Mouse (Mus musculus): ENCODE data around the gene Mtmr4.

Gene Mtmr4

DNA sequence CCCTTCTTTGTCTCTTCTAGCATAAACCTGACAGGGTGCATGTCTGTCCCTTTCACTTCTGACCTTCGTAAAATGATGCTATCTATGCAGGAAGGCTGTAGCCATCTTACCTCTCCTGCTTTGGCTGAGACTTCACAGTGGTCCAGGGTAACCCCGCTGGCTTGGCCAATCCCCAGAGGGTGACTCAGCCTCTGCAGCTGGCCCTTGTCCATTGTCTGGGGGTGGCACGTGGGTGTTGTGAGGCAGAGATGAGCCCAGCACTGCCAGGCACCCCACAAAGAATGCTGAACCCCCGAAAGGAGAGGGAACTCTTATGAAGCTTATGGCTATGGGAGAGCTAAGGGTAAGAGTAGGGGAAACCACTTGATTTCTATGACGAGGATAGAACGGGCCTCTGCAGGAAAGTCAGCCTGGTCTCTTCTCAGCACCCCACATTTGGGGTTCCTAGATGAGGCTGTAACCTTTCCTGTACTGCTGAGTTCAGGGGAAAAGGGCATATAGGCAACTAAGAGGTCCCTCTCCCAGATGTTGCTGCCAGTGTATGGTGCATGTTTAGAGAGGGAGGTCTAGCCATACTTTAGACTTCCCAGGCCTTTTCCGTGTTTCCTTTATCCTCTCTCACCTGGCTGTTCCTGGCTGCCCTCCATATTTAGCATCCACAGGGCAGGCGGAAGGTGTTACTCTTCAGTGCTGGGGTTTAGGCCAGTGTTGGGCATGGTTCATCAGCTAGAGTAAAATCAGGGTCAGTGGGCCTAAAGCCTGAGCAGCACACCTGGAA is 9.8 kb upstream of the Mtmr4 start:
- DNase-seq: no peak

DNA sequence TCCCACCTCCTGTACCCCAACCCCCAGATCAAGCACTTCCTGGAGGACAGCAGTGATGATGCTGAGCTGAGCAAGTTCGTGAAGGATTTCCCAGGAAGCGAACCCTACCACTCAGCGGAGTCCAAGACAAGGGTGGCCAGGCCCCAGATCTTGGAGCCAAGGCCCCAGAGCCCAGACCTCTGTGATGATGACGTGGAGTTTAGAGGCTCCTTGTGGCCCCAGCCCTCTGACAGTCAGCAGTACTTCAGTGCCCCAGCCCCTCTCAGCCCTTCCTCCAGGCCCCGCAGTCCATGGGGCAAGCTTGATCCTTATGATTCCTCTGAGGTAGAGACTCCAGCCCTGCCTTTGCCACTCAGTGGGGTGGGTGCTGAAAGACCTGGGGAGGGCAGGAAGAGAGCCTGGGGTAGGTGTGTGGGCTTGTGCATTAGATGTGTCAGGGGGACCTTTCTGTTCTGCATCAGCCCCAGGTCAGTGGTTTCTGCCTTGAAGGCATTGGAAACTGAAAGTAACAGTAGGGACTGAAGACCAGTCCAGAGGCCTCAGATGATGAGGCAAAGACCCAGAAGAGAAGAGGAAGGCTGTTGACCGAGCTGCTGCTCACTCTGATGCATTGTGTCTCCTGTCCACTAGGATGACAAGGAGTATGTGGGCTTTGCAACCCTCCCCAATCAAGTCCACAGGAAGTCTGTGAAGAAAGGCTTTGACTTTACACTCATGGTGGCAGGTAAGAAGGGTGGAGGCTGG is 8.5 kb upstream of the Mtmr4 start:
- DNase-seq: no peak

DNA sequence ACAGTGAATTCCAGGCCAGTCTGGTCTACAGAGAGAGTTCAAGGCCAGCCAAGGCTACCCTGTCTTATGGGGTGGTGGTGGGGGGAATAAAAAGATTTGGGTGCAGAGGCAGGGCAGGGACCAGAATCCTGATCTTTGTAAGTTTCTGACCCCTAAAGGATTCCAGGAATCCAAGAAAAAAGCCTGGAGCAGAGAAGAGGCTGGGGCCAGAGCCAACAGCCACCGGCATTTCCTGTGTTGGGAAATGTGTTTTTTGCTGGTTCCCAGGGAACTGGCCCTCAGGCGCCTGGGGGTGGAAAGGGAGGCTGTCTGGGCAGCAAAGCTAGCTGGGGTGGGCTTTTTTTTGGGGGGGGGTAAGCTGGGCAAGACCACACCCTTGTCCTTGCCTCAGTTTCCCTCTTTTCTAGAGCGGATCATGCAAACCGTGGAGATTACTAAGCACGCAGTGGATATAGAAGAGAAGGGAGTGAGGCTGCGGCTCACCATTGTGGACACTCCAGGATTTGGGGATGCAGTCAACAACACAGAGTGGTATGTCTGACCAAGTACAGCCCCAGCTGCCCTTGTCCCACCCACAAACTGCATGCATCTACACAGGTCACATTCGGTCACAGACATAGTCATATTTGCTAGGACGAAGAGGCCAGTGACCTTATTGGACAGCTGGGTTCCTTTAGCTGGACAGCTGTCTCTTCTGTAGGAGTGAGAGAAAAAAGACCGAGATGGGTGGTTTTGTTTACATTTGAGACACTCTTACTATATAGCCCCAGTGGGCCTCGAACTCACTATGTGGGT is 7.1 kb upstream of the Mtmr4 start:
- no peak for DNase-seq

DNA sequence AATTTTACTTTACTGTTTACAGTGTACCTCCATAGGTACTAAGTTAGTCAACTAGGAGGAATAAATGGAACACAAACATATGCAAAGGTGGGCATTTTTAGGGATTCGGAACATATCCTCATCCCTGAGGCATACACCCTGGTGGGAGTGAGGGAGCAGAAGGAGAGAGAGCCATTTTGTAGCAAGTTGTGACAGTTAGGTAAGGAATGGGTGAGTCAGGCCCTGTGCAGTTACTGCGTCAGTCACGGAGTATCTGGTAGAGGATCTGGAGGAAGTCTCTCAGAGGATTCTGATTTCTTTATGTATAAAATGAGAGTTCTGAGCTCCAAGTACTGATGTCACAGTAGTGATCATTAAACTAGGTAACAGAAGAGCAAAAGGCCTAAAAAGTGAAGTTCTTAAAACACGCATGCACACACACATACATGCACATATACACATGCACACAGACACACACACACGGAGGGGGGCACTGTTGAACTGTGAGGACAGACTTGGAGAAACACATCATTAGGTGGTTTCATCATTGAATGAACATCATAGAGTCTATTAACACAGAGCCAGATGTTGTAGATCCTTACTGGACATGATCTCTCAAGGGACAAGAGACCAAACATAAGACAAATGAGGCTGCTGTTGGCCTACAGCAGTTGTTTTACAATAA is 4.6 kb upstream of the Mtmr4 start:
- DNase-seq: no peak

DNA sequence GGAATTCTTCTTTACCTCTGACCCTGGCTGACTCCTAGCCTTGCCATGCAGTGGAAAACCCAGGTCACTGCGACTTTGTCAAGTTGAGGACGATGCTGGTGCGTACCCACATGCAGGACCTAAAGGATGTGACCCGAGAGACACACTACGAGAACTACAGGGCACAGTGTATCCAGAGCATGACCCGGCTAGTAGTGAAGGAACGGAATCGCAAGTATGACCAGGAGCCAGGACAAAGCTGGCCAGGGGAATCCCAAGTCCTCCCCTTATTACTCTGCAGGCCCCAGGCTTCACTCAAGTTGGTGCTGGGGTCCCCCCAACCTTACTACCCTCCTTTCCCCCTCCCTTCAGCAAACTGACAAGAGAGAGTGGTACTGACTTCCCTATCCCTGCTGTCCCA is 2.4 kb upstream of the Mtmr4 start:
- DNase-seq: no peak

DNA sequence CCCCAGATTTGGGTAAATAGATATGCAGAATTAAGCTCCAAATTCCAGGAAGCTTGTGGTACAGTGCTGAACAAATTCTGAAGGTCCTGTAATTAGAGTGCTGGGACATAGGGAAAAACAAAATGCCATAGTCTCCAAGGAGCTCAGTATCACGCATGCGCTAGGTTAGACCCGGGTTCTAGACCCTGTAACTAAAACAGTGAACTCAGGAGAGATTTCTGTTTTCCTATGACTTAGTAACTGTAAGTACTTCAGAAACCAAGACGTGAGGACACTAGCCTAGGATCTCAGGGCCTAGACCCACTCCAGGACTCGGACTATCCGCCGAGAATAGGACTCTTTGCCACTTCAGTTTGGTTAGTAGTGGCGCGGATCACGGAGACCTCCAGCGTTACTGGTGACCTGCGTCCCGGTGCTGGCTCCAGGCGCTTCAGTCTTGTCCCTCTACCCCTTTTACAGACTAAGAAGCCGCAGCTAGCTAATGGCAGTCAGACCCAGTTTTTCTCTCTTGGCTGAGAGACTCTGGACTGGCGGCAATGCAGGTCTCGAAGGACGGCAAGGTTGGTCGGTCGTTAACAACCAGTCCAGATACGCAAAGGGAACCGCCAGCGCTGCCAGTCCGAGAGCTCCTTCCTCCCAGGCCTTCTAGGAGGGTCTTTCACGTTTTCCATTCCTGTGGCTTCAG is 979 bp upstream of the Mtmr4 start:
- DNase-seq: peak; percentile 34

DNA sequence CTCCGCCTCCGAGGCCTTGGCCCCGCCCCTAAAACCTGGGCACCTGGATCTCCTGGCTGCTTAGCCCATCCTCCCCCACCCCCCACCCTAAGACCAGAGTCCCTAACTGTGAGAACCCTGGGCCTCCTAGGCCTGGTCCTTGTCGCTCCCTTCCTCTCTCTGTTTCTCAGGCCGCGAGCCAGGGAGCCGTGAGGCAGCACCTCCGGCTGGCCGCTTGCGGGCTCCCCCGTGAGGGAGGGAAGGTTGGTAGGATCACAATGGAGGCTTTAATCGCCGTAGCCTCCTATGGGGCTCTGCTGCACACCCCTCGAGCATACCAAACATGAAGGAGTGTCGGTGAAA is 363 bp downstream of the Mtmr4 start:
- no peak for DNase-seq

DNA sequence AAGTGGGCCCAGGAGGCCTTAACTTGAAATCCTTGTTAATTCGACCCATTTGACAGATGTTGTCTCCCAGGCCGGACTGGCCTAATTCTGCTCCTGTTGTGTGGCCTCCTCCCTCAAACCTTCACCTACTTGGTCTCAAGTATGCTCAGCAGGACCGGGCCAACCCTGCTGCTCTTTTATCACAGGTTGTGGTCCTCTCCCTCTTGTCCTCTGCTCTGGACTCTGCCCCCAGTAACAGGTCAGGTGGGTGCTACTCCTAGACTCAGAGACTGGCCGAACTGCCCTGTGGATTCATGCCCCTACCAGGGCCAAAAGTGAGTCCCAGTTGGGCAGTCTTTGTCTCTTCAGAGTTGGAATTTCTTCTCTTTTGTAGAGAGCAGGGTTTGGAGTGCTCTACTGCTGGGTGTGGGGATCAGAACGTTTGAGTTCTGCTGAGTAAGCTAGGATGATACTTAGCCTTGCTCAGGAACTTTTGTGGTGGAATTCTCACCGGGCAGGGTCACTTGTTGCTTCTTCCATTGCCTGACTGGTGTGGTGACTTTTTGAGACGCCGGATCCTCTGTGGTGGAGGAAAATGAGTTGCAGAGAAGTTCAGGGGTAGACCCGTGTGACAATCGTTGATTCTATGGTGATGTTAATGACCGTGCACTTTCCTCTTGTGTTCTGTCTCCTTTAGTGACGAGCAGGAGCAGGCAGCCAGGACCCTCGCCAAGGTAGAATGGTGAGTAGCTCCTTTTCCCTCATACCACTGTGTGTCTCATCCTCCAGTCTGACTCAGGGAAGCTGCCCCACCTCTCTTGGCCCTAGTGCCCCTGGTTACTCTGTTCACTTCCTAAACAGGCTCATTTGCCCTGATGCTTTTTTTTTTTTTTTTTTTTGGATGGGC is 994 bp downstream of the Mtmr4 start:
- no peak for DNase-seq

DNA sequence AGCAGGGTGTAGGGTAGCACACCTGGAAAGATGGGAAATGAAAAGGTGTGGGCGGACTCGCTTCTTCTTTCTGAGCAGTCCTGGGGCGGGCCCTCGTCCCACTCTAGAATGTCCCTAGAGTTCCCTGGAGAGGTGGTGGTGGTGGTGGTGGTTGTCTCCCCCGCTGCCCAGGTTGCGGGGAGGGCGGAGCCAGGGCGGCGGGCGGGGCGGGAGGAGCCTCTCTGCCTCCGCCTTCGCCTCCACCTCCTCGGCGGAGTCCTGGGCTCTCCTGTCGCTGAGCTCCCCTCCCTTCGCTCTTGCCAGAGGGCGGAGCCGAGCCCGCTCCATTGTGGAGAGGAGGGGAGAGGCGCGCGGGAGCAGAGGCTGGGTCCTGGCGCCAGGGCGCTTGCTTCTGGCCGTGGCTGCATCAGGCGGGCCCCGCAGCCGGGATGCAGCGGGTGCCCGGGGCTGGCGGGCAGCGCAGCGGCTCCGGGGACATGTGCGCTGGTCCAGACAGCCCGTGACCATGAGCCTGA is 3.4 kb downstream of the Mtmr4 start:
- DNase-seq: peak; percentile 88

DNA sequence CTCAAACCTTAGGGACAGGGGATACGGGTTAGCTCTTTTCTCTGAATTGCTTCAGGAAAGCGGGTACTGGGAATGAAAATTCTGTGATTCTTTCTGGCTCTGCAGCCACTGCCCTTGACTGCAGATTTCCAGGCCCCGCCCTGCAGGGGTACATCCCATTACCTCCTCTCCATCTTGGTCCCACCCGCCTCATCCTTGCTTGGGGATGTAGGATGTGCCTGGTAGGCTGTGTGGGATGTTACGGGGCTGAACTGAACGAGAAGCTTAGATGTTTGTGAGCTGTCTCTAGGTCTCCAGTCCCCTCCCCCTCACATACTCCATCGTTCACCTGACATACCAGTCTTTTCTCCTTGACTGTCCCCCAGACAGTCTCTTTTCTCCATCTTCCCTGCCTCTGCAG is 4.0 kb downstream of the Mtmr4 start:
- peak; percentile 32 for DNase-seq

DNA sequence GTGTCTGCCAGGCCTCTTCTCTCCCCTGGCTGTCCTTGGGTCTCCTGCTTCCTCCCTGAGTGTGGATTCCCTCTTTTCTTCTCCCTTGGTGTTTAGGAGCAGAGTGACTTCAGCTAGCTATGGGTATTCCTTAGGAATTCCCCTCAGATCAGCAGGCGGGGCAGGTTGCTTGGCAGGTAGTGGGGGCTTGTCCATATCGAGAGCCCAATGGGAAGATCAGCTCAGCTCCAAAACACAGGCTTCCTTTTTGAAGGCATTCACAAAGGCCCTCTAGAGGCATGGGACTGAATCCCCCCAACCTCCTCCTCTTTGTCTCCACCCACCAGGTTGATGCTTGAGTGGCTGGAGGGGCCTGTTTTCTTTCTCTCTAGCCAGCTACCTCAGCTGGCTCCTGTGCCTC is 4.5 kb downstream of the Mtmr4 start:
- DNase-seq: no peak

DNA sequence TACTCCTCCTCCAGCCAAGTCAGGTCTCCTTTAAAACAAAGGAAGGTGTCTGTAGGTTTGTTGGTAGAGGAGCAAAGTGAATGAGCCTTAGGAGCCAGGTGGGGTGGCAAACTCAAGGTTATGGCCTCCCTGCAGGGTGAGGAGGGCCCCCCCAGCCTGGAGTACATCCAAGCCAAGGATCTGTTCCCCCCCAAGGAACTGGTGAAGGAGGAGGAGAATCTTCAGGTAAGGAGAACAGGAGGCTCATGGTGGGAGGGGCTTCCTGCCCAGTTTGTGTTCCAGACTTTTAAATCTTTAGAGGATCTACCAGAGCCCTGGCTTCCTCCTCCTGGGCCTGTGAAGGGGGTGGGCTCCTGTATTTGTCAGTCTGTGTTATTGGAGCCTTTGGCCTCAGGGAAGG is 5.1 kb downstream of the Mtmr4 start:
- no peak for DNase-seq

DNA sequence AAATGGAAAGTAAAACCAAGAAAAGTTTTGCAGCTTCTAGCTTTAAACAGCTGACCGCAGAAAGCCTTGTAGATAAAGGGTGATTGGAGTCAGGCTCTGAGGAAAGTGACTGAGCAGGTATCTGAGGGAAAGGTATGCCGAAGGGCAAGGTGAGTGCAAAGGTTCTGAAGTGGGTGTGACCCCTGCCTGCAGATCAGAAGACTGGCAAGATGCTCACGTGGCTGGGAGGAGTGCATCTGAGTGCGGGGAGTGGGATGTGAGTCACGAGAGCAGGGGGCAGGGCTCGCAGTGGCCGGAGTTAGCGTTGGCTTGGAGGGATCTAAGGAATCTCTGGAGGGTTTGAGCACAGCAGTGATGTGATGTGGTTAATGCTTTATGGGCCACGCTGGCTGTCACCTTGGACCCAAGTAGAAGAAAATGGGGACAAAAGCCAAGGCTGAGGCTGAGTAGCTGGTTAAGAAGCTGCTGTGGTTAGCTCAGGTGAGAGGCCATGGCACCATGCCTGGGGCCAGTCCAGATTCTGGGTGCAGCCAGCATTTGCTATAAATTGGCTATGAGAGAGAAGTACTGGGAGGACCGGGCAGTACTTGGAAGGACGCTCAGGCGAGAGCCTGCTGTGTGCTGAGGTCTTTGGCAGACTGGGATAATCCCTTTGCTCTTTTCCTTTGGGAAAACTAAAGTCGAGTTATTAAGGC is 7.6 kb downstream of the Mtmr4 start:
- DNase-seq: no peak

DNA sequence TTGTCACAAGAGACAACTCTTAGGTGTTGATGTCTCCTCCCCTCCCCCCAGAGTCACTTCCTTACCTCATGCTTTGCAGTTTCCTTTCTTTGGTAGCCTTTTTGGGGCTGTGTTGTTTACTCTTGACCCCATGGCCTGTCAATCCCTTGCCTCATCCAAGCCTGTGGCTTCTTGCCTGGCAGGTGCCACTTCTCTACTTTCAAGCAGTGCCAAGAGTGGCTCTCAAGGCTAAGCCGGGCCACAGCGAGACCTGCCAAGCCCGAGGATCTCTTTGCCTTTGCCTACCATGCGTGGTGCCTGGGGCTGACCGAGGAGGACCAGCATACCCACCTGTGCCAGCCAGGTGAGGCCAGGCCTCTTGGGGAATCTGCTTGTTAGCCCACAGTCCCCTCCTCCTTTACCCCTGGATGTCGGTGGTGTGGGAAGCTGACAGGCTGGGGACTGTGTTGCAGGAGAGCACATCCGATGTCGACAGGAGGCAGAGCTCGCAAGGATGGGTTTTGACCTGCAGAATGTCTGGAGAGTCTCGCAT is 8.4 kb downstream of the Mtmr4 start:
- no peak for DNase-seq

DNA sequence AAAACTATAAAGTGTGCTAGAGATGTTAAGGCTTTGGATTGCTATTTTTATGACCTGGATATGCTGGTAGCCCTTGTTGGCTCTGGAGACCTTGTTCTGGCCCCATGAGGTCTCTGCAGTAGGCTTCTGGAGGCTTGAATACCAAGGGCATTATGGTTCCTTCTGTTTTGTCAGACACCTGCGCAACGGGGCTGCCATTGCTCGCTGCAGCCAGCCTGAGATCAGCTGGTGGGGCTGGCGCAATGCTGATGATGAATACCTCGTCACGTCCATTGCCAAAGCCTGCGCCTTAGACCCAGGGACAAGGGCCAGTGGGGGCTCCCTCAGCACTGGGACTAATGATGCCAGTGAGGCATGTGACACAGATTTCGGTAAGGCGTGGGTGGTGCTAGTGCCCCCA is 10.3 kb downstream of the Mtmr4 start:
- DNase-seq: no peak

DNA sequence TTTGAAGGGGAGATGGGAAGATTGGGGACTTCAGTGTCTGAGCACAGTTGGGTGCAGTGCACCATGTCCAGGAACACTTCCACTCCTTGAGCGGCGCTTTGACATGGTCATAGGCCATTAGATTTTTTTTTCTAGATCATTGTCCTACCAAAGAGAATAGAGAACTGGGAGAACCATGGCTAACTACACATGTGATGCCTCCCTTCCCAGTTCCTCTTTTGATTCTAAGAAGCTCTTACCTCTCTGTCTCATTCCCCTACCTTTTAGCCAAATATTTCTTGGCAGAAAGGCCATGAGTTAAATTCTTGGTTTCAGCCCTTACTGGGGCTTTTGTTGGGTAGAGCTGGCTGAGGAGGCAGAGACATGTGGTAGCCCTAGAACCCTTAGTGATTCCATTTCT is 11.6 kb downstream of the Mtmr4 start:
- DNase-seq: no peak

DNA sequence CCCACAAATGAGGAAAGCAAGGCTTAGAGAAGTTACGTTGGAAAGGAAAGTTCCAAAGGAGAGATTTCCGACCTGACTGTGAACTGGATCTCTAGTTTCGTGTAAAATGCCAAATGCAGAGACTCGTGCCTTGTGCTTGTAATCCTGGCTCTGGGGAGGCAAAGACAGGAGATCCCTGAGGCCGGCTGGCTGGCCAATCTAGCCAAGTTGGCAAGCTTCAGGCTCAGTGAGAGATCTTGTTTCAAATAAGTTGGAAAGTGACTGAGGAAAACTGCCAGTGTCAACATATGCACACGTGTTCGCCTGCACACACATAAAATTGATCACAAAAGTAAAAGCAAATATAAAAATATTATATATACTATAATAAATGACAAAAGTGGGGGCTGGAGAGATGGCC is 17.3 kb downstream of the Mtmr4 start:
- no peak for DNase-seq

DNA sequence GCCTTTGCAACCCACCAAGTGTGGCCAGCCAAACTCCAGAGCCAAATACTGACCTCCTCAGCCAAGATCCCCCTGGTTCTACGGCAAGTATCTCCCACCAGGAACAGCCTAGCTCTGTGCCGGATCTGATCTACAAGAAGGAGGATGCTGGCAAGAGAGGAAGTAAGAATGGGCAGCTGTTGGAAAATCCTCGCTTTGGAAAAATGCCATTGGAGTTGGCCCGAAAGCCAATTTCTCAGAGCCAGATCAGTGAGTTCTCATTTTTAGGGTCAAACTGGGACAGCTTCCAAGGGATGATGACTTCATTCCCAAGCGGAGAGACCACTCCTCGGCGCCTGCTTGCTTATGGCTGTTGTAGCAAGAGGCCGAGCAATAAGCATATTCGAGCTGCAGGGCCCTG is 19.6 kb downstream of the Mtmr4 start:
- no peak for DNase-seq

DNA sequence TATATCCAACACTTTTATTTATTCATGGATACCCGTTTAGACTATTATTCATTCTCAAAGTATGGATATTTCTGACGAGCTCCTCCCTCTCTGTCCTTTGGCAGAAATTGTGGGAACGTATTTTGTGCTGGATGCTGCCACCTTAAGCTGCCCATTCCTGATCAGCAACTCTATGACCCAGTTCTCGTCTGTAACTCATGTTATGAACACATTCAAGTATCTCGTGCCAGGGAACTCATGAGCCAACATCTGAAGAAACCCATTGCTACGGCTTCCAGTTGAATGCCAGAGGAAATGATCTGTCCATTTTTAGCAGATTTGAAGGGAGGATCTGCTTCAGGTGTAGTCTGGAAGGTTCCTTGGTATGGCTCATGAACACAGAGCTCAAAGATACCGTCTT is 22.0 kb downstream of the Mtmr4 start:
- no peak for DNase-seq

DNA sequence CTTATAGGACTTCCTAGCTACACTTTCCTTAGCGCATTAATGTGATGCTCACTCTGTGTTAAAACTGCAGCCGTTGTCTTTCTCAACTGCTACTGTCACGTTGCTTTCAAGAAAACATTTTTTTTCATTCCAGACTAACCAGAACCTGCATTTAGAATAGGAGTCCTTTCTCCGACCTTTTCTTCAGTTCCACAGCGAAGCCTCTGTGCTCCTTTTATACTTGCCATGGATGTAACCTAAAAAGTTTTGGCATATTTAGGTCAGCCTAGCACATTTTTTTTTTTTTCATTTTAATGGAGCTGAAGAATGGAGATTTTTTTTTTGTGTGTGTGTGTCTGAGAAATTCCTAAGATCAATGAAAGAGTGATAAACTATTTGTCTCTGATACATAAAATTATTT is 23.6 kb downstream of the Mtmr4 start:
- no peak for DNase-seq

DNA sequence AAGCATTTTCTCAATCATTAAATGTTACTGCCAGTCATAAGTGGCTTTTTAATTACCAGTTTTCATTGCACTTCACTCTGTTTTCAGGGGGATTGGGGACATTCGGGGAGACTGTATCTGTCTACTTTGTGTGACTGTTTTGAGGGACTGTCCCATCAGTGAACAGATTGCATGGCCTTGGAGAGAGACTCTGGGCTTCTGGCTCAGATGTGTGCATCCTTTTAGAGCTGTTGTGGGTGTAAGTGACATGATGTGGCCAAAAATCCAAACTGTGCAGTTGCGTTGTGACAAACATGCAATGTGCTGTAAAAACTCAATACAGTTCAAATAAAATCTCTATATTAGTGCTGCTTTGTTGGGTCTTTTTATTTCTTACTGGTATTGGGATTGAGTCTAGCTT is 24.0 kb downstream of the Mtmr4 start:
- DNase-seq: no peak
